ENCODE assay signal across 14 mouse cellular contexts in genomic region chr4:100347791-100348190, GRCm38 (mm10).
"Had no signal": no experiment of that assay in that cellular context is flagged by ENCODE, and none has a peak within 500 bp of the region (broad histone marks: within the 10 kb centered on the region; RNA-seq: fewer than 3 reads in every experiment).

No protein-coding gene starts in this region.

- H3K27me3 ChIP-seq: midbrain, embryonic 15.5 days; neural tube, embryonic 12.5 days; stomach, embryonic 15.5 days had no signal

- H3K4me3 ChIP-seq: midbrain, embryonic 10.5 days; midbrain, embryonic 12.5 days; midbrain, embryonic 15.5 days; neural tube, embryonic 12.5 days; stomach, embryonic 15.5 days had no signal

- H3K4me1 ChIP-seq: midbrain, embryonic 12.5 days; midbrain, embryonic 15.5 days; neural tube, embryonic 12.5 days; stomach, embryonic 15.5 days had no signal

- H3K9ac ChIP-seq: liver, embryonic 14.5 days; lung, embryonic 14.5 days; midbrain, embryonic 12.5 days; midbrain, embryonic 15.5 days; neural tube, embryonic 12.5 days; stomach, embryonic 15.5 days had no signal

- H3K4me2 ChIP-seq: lung, embryonic 14.5 days; midbrain, embryonic 12.5 days; midbrain, embryonic 15.5 days; neural tube, embryonic 12.5 days; stomach, embryonic 15.5 days had no signal

- H3K27ac ChIP-seq: liver, embryonic 14.5 days; midbrain, embryonic 10.5 days; midbrain, embryonic 12.5 days; midbrain, embryonic 15.5 days; neural tube, embryonic 12.5 days; stomach, embryonic 15.5 days; stomach, postnatal 0 days had no signal

- ATAC-seq: midbrain, embryonic 15.5 days had no signal

- H3K36me3 ChIP-seq: midbrain, embryonic 10.5 days; midbrain, embryonic 12.5 days; midbrain, embryonic 15.5 days; neural tube, embryonic 12.5 days; stomach, embryonic 15.5 days had no signal

- DNase-seq: lung, adult 18-20 months; lung, embryonic 14.5 days; lung, postnatal 10 days; lung, postnatal 4 days; right cerebral cortex, postnatal 14 days; thymus, postnatal 14 days; thymus, postnatal 36 days had no signal

- H3K9me3 ChIP-seq: midbrain, embryonic 10.5 days; midbrain, embryonic 12.5 days; neural tube, embryonic 12.5 days; stomach, embryonic 15.5 days had no signal
